Mouse (Mus musculus): Measurements from ENCODE around the gene Psmg3.

The Psmg3 gene

GRCm38 (mm10) chr5:139793338-139794089 is 33.2 kb downstream of the Psmg3 start:
- DNase-seq (ENCODE audit: low read depth): no peak

DNA sequence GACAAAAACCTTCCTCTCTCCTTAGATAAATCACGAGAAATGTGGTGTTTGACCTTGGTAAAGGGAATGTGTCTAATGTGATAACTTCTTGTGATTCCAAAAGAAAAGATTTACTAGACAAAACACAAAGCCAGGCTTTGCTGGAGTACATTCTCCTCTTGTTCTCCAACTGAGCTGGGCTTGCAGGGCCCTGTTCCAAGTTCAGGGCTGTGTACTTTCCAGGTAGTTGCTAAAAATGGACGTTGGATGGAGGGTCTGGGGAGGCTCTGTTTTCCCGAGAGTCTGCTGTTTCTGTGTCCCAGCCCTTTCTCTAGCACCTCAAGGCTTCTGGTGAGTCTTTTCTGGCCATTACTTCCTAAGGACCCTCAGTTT is 33.7 kb downstream of the Psmg3 start:
- DNase-seq (ENCODE audit: low read depth): no peak

- DNase-seq (ENCODE audit: low read depth): no peak
Measured at GRCm38 (mm10) chr5:139792159-139792775, 34.4 kb downstream of the Psmg3 start.

DNA sequence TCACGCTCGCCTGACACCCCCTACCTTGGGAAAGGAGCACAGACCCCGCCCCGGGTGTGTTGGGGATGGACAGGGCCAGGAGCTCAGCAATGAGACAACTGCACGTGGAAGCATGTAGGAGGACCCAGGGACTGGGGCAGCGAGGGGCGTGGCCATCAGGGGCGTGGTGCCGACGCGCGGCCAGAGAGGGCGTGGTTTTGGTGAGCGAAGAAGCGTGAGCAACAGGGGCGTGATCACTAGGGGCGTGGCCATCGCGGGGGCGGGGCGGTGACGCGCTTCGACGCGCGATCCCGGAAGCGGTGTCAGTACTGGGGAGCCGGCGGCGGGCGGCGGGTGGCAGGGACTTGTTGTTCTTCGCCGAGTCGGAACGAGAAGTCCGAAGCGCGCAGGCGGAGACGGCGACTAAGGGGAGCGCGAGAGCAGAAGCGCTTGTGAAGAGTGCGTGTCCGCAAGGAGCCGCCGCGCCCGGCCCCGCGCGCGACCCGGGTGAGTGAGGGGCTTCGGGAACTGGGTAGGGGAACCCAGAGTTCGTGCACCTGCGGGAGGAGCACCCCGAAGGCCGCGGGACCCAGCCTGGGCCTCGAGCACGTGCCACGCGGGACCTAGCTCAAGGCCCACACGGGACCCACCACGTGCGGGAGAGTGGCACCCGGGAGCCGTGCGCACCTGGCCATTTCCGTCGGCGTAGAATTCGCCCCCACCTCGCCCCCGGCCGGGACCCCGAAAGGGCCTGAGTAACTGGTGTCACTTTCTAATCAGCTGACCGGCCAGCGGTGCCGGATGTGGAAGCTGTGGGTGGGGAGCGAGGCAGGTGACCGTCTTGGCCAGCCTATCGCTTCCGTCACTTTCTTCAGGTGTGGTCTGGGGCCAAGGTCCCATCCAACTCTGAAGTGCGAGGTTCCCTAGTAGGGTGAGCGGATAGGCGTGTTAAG is 35.2 kb downstream of the Psmg3 start, which contains the start of gene Mafk:
Gene Mafk (plus strand): TSS at position 287 of the 932 bp plus-strand sequence.
- peak; percentile 93 for DNase-seq (ENCODE audit: low read depth)

GRCm38 (mm10) chr5:139789466-139789865 is 37.2 kb downstream of the Psmg3 start:
- DNase-seq (ENCODE audit: low read depth): no peak

DNA sequence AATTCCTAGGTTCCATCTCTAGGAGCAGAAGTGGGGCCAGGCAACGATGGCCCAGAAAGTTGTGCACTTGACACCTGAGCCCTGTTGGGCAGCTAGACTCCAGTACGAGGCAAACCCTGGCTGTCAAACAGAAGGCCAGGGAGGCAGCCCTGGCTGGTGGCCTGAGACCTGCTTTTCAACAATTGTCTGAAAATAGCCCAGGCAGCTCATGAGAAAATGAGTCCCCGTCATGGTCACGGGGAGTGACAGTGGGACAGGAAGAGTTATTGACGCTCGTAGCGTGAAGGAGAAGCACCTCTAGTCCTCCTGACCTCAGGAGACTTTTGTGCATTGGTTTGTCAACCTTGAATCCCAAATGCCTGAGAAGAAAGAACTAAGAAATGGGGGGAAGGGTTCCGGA is 45.3 kb downstream of the Psmg3 start:
- DNase-seq (ENCODE audit: low read depth): no peak

GRCm38 (mm10) chr5:139776966-139777365 is 49.7 kb downstream of the Psmg3 start:
- DNase-seq (ENCODE audit: low read depth): no peak

- DNase-seq (ENCODE audit: low read depth): peak; percentile 95
Measured at GRCm38 (mm10) chr5:139775216-139775926, 51.3 kb downstream of the Psmg3 start, which contains the start of gene Ints1. TSS of gene Ints1 (minus strand) at chr5:139775674.

Data from c-Kit-positive CD71-negative TER-119-negative erythroid progenitor cells, embryonic 14.5 days (primary cell).